Mouse (Mus musculus) WW6 (cell line): Measurements from ENCODE around the gene Hnf1a.

Experiments used
- DNase-seq: peaks from one replicate; pipeline ENCODE4 v3.0.0-alpha.2; 2013; ENCODE audit warnings: low read depth, low spot score

The Hnf1a gene

GRCm38 (mm10) chr5:114970824-114971227, at the start of gene Hnf1a:
Gene Hnf1a (minus strand): TSS chr5:114971094.
- DNase-seq: no peak

DNA sequence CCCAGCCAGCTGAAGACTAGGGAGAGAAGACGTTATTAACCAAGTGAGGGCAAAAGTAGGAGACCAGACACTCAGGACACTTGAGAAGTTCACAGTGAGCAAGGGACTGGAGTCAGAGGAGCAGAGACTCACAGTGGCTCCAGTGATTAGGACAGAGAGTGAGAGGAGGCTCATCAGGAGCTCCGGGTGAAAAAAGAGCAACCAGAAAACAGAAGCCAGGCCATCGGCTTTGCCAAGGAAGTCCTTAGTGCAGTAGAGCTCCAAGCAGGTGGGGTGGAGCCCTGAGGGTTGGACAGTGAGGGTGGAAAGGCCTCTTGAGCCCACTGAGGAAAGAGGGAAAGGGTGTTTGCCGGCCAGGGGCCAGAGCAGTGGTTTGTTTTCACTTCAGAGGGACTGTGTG, 47.9 kb upstream of the Hnf1a start:
- no peak for DNase-seq

DNA sequence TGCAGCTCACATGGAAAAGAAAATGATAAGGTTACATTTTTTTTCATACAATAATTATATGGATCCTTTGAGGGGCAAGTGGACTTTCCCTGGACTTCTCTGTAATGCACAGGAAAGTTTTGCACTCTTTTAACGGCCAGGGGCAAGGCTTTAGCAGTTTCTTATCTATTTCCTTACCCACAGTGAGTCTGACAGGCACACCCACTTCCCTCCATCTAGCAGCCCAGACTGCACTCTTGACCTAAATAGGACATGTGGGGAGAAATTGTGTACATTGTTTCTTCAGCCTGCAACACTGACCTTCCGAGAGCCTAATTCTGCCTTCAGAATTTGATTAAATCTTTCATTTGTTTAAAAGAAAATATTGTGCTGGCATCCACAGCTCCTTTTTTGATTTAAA, 47.4 kb upstream of the Hnf1a start:
- no peak for DNase-seq

DNA sequence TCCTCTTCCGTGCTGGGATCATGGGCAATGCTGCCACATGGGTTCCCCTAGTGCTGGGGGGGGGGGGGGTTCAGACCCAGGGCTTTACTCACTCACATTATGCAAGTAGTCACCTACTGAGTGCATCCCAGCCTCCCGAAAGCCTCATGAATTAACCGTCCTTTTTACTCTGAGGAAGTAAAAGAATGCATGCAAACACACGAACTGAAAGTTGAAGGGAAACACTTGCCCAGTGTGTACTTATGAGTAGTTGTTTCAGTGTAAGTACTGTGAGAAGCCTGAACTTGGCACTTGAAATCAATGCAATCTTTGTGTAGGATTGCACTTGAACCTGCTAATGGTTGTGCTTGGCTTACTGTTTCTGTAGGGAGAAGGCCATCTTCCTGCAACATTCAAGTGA, 44.2 kb upstream of the Hnf1a start:
- DNase-seq: no peak

DNA sequence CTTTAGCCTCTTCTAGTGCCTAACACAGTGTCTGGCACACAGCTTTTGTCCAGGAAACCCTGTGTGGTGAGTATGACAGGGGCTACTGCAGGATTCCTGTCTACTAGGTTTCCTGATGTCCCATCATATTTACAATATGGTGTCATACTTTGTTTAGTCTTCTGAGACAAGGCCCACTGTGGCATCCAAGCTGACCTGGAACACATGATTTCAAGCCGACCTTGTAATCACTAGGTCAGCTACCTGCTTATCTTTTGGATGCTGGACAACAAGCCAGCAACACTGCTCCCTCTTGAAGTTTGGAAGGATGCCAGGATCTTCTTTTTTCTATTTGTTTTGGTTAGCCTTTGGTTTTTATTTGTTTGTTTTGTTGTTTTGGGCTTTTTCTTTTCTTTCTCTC, 43.7 kb upstream of the Hnf1a start:
- no peak for DNase-seq

- DNase-seq: no peak
These were observed 42.5 kb upstream of the Hnf1a start for GRCm38 (mm10) chr5:115013436-115013835.

GRCm38 (mm10) chr5:115011519-115012261, 40.8 kb upstream of the Hnf1a start:
- no peak for DNase-seq

DNA sequence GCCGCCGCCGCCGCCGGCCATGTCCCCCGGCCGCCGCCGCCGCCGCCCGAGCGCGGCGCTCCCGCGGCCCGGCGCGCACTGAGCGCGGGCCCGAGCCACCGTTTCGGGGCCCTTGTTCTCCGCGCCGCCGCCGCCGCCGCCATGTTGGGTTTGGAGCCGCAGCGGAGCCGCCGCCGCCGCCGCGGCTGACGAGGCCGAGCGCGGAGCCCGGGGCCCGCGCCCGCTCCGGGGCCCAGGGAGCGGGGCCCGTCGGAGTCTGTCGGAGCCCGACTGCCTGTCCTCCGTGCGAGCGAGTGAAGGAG, 40.3 kb upstream of the Hnf1a start:
- DNase-seq: no peak

- peak; percentile 74 for DNase-seq
These were observed 39.8 kb upstream of the Hnf1a start, which contains the start of gene Sppl3 for GRCm38 (mm10) chr5:115010577-115011216. Gene Sppl3 (plus strand): TSS chr5:115011137.

- no peak for DNase-seq
These were observed 39.1 kb upstream of the Hnf1a start for GRCm38 (mm10) chr5:115009961-115010360.

DNA sequence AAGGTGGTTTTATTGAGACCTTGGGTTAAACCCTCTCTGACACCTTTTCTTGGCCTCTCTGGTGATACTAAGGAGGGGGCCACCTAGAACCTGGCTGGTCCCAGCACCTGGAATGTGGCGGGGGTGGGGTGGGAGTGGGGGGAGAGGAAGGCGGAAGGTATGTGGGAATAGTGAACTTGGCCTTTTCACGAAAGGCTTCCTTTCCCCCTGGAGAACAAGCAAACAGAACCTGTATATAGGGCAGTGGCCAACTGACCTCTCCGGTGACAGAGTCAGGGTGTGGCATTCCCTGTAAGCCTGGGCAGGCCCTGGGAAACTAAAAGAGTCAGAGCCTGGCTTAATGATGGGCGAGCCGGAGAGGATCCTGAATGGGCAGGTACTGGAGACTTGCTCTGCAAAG, 38.2 kb upstream of the Hnf1a start:
- DNase-seq: no peak

GRCm38 (mm10) chr5:115008307-115008706, 37.4 kb upstream of the Hnf1a start:
- DNase-seq: no peak

DNA sequence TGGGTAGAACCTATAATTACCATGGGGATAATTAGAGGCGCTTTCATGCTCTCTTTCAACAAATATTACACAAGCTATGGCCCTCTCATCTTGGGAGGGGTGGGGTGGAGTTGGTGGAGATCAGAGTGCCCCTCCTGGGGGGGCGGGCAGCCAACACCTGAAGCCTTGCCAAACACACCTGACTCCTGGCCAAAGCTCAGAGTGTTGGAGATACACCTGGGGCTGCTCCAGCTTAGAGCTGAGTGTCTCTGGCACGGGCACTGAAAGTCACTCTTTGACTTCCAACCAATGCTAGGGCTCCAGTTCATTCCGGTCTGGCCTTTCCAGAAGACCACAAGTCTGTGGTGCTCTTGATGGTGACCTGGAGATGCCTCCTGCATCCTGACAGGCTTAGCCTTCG, 36.9 kb upstream of the Hnf1a start:
- DNase-seq: no peak

DNA sequence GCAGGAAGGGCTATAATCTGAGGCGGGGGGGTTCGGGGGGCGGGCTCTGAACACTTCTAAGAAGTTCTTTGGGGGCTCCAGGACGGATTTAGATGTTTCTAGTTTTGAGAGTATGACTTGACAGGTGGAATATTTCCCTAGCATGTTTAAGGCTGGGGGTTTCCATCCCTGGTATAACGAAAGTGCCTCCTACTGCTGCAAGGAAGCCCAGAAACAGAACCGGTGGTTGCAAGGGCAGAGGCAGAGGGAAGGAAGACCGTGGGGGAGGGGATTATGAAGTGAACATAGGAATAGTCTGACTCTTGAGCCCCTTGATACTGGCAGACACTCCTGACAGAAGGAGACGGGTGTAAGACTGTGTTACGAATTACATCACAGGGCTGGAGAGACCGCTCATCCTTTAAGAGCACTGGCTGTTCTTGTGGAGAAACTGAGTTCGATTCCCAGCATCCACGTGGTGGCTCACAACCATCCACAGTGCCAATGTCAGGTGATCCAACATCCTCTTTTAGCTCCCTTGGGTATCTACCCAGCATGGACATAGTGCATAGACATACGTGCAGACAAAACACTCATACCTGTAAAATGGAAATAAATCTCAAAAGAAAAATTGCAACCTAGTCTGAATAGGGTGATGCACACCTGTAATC, 32.5 kb upstream of the Hnf1a start:
- DNase-seq: no peak

DNA sequence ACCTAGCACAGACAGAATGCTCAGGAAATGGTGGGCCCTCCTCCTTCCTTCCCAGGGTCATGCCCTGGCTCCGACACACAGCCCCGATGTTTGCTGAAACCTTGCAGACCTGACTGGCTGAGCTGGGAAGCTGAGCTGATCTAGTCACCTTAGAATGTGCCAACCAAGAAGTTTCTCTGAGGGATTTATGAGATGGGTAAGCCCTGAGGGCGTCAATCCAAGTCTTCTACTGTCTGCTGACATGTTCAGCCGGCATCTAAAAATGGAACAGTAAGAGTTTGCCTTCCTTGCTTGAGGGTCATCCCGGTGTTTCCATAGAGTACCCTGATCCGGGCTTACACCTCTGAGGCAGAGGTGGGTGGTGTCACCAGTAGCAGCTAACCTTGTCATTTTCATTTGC, 31.9 kb upstream of the Hnf1a start:
- no peak for DNase-seq

DNA sequence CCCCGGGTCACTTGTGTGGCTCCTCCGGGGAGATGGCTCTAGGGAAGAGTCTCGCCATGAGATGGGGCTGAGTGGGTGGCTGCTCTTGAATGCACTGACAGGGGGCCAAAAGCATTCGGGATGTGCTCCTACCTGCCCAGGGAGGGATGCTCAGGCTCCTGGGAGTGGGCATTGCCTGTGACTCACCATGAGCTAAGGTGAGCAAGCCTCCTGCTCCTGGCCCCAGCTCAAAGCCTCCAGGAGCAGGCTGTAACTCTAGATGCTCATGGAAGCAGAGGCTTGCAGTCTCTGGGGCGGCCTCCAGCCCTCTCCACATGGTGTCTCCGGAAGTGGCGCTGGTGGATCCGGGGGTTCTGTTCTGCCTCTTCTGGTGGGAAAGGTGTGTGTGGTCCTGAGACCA, 30.6 kb upstream of the Hnf1a start:
- no peak for DNase-seq

DNA sequence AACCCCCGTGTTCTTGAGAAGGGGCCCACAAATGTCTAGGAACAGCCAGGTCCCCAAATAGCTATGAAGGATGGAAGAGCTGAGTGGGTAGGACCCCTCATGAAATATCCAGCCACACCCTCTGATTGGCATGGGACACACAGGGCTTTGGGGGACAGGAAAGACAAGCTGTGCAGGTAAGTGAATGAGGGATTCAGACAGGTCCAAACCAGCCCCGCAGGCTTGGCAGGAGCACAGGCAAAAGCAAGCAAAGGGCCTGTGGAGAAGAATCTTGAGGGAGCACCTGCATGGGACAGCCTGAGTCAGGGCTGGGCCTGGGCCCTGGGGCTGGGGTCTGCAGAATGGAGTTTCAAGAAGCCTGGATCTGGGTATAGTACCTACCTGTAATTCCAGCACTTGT, 29.6 kb upstream of the Hnf1a start:
- DNase-seq: no peak

DNA sequence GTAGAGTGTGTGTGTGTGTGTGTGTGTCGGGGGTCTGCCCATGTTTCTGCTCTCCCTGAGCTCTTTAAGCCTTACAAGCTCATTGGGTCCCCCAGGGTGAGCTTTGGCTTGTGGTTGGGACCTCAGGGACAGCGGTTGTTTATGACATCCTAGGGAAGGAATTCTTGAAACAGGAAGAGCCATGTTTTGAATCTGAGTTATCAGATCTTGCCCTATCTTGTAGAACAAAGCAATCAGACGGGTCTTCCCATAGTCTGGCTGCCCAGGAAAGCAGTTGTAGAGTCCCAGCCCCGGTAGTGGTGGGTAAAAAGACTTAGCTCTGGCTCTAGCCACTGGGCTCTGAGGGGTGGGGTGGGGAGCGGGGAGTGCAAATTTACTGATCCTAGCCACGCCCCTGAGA, 26.4 kb upstream of the Hnf1a start:
- DNase-seq: no peak

DNA sequence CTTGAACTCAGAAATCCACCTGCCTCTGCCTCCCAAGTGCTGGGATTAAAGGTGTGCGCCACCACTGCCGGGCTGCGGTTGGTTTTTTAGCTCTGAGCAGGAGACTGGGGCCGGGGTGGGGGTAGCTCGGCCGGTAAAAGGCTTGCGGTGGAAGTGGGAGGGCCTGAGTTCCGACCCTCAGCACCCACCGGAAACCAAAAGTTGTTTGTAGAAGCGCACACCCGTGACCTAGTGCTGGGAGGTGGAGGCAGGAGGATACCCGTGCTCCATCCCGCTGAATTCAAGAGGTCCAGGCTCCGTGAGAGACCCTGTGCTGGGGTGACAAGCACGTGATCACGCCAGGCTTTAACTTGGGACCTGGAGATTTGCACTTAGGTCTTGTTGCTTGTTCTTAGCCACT, 25.6 kb upstream of the Hnf1a start:
- DNase-seq: no peak

DNA sequence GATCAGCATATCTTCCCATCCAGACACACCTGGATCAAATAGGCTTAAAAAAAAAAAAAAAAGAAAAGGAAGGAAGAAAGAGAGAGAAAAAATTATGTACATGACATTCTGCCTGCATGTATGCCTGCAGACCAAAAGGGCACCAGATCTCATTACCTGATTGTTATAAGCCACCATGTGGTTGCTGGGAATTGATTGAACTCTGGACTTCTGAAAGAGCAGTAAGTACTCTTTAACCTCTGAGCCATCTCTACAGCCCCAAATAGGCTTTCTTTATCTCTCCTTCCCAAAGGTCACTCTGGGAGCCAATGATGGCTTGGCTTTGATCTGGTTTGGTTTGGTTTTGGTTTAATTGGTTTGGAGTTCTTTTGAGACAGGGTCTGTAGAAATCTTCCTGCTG, 14.2 kb upstream of the Hnf1a start:
- DNase-seq: no peak

DNA sequence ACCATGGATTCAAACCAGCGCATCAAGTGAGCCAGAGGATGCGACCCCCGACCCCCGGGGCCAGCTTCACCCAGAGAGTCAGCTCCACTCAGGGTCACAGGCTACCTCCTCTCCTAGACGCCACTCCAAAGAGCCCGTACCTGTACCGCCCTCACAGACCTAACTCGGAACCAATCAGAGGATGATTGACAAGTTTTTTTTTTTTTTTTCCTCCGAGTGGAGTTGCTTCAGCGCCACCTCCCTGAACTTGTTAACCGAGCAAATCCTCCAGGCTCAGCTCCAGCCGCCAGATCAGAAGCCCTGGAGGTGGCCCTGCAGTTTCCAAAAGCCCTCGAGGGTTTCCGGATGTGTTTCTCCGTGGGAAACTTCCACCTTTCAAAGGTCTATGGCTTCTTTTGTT, 11.1 kb upstream of the Hnf1a start:
- DNase-seq: no peak

GRCm38 (mm10) chr5:114980122-114980748, 9.3 kb upstream of the Hnf1a start:
- no peak for DNase-seq
